Mouse (Mus musculus) kidney, adult 2 months (tissue): ENCODE results near the gene Isyna1. TPM values are rescaled to one million over a fixed set of nuclear protein-coding genes. Genes with fewer than 3 reads are reported as not detected.

Experiments used
- DNase-seq: peaks from one replicate; pipeline ENCODE4 v3.0.0; 2021
- H3K27ac ChIP-seq: fragments of 200-500 bp; 2 replicates; pipeline ENCODE4 v1.5.1; 2012; ENCODE audit warnings: low read depth, low read length, control low read depth, inconsistent platforms; ENCODE audit not compliant: insufficient read depth
- H3K27me3 ChIP-seq: fragments of 200-500 bp; replicated peaks from 2 replicates; pipeline ENCODE4 v1.6.1; 2012; ENCODE audit warnings: mild to moderate bottlenecking, moderate library complexity, low read length, inconsistent platforms; ENCODE audit not compliant: control insufficient read depth, insufficient read depth
- H3K36me3 ChIP-seq: fragments of 200-500 bp; 2 replicates; pipeline ENCODE4 v1.6.1; 2012; ENCODE audit warnings: mild to moderate bottlenecking, moderate library complexity, low read length, inconsistent platforms; ENCODE audit not compliant: control insufficient read depth, insufficient read depth
- H3K4me1 ChIP-seq: fragments of 200-500 bp; 2 replicates; pipeline ENCODE4 v1.6.1; 2011; ENCODE audit warnings: low read length; ENCODE audit not compliant: control insufficient read depth, insufficient read depth
- H3K4me3 ChIP-seq: fragments of 200-500 bp; 2 replicates; pipeline ENCODE4 v1.5.1; 2011; ENCODE audit warnings: mild to moderate bottlenecking, low read depth, low read length, control low read depth; ENCODE audit not compliant: insufficient read depth
- CTCF ChIP-seq: fragments of 200-500 bp; conservative IDR thresholded peaks from 2 replicates; pipeline ENCODE4 v1.5.1; 2011; ENCODE audit warnings: low read depth, mild to moderate bottlenecking, control low read depth, low read length, moderate library complexity, mixed read lengths; ENCODE audit not compliant: insufficient read depth, insufficient read length
- POLR2A ChIP-seq: fragments of 200-500 bp; IDR thresholded peaks from one replicate; pipeline ENCODE4 v1.6.1; 2011; ENCODE audit warnings: low read depth, low read length, control low read depth
- WGBS: fragments of 180-500 bp; shearing (Covaris S2); methylation state at CpG from one replicate; pipeline ENCODE4 v1.1.7; 2018; 5-methylcytosine and 5-hydroxymethylcytosine counted together
- polyA plus RNA-seq: library from polyadenylated mRNA; depleted of rRNA; stranded (reverse); fragments of >200 nt; gene quantifications from 2 replicates; pipeline ENCODE4 v1.2.3, GENCODE M21; 2012

Isyna1 gene
- polyA plus RNA-seq, 1 experiment, result 127 TPM

DNA sequence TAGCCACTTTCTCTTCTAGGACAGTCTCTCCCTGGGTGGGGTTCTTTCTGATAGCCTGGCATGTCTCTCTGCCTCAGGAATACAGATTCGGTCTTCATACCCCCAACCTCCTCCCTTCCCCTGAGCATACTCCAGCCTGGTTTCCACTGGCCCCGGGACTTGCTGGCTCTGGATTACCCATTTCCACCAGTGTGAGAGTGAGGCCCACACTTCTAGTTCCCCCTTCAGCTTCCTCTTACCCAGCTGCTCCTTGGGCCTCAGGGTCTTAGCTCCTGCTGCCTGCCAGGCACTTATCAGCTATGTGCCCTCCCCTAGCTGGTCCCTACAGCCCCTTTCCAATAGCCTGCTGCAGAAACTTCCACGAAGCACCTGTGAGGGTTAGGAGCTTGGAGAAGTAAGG lies 21.7 kb downstream of the Isyna1 start, which contains the start of gene Lrrc25:
TSS of gene Lrrc25 (plus strand) at position 262 of the 400 bp plus-strand sequence.
- no peak for DNase-seq
- TF ChIP-seq CTCF (no peak), POLR2A (no peak)
- Histone ChIP-seq H3K27ac (no peak within 1 kb of the TSS), H3K4me3 (no peak within 1 kb of the TSS), H3K36me3 (no peaks in the 10 kb centered on the region), H3K27me3 (no peaks in the 10 kb centered on the region), H3K4me1 (peaks cover 6% of the 10 kb centered on the region; the same call in 1 of the 2 replicates)
- 84% methylated on average over 3 of the region's 3 CpGs for WGBS

DNA sequence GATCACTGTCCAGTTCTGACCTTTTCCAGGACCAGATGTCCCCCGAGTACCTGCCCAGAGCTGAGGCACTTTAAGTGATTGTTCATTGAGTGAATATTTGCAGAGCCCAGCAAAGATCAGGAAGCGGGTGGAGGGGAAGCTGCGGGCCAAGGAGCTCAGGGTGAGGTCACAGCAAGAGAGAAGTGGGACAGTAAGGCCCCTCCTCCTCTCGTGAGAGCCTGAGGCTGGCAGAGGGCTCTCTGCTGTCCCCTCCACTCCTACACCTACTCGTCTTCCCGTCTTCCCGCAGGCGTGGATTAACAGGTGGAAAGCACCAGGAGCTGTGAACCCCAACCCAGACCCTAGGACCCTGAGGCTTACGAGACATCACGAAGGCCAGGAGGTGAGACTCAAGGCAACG lies 22.5 kb downstream of the Isyna1 start:
- no peaks in the 10 kb centered on the region for H3K27me3 ChIP-seq
- no peak overlapping the region for H3K4me3 ChIP-seq
- no peak overlapping the region for H3K27ac ChIP-seq
- H3K36me3 ChIP-seq, result no peaks in the 10 kb centered on the region
- DNase-seq, result no peak
- TF ChIP-seq CTCF (no peak), POLR2A (no peak)
- whole genome bisulfite sequencing, result 63% methylated on average over 11 of the region's 11 CpGs
- H3K4me1 ChIP-seq, result peaks cover 2% of the 10 kb centered on the region; the same call in 1 of the 2 replicates

DNA sequence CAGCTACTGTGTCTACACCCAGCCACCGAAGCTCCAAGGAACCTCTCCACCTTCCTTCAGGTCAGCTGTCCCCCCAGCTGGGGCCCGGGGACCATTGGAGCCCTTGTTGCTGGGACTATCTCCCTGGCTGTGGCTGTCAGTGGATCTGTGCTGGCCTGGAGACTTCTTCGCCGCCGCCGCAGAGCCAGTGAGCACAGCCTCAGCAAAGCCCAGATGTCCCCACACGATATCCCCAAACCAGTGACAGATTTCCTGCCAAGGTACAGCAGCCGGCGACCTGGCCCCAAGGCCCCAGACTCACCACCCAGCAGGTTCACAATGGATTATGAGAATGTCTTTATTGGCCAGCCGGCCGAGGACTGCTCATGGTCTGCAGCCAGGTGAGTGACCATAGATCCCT lies 23.8 kb downstream of the Isyna1 start:
- H3K4me3 ChIP-seq, result no peak overlapping the region
- H3K36me3 ChIP-seq, result no peaks in the 10 kb centered on the region
- no peak for DNase-seq
- no peaks in the 10 kb centered on the region for H3K27me3 ChIP-seq
- TF ChIP-seq POLR2A, result no peak
- no peak for TF ChIP-seq CTCF
- WGBS, result 87% methylated on average over 11 of the region's 11 CpGs
- H3K4me1 ChIP-seq, result no peaks in the 10 kb centered on the region
- H3K27ac ChIP-seq, result no peak overlapping the region

DNA sequence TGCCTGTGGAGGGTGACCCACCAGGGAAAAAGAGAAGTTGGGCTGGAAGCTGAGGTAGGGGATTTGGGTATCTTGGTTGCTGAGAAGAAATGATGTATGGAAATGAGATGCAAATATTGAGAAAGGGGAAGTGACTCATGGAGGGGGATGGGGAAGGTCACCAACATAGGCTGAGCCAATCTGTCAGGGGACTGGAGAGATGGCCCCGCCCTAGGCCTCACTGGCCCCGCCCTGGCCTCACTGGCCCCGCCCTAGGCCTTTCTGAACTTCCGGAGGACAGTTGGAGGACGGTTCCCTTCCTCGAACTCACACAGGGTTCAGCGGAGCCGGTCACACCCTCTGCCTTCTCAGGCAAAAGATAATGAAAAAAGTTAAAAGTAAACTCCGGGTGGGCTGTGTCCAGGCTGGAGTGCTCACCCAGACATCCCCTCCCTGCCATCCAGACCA lies 24.7 kb downstream of the Isyna1 start:
- WGBS, result 34% methylated on average over 9 of the region's 9 CpGs
- no peaks in the 10 kb centered on the region for H3K4me1 ChIP-seq
- no peaks in the 10 kb centered on the region for H3K36me3 ChIP-seq
- no peak overlapping the region for H3K4me3 ChIP-seq
- no peaks in the 10 kb centered on the region for H3K27me3 ChIP-seq
- no peak for TF ChIP-seq CTCF
- no peak for TF ChIP-seq POLR2A
- DNase-seq, result no peak
- no peak overlapping the region for H3K27ac ChIP-seq

DNA sequence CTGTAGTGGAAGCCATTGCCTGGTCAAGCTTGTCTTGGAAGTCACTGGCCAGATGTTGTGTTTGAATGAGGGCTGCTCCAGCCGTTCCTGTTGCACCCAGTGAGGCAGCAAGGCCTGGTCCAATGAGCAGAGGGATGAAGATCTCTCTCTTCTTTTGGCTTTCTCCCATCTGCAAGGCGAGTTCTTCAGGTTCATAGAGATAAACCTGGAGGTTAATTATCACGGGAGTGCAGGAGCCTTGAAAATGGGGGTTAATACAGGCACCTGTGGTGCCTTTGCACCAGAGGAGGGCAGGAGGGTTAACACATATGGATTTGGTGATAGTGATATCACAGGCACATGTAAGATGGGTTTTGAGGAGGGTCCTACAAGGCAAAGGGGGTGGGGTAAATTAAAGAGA lies 28.0 kb downstream of the Isyna1 start:
- TF ChIP-seq POLR2A (no peak), CTCF (no peak)
- Histone ChIP-seq H3K36me3 (no peaks in the 10 kb centered on the region), H3K27me3 (no peaks in the 10 kb centered on the region), H3K27ac (no peak overlapping the region), H3K4me3 (no peak overlapping the region), H3K4me1 (no peaks in the 10 kb centered on the region)
- DNase-seq, result no peak
- WGBS, result 61% methylated on average over 3 of the region's 3 CpGs

DNA sequence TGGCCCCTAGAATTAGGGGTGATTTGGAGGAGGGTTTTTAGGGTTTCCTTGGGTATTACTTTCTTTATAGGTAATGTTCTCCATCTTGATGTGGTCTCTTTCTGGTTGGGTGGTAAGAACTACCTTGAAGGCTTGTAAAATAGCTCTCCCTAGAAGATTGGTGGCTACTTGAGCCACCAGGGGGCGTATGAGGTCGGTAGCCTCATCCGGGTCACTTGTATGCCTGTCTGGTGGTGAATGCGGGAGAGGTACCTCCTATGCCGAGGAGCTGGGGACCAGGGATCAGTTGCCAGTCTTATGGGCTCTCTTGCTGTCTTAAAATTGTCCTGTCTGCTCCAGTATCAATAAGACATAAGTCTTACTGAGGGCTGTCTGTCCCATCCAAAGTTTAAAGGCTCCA lies 30.9 kb downstream of the Isyna1 start:
- Histone ChIP-seq H3K36me3 (no peaks in the 10 kb centered on the region), H3K27me3 (no peaks in the 10 kb centered on the region), H3K27ac (no peak overlapping the region), H3K4me3 (no peak overlapping the region), H3K4me1 (peaks cover 5% of the 10 kb centered on the region; the same call in 1 of the 2 replicates)
- peak; percentile 83 for DNase-seq
- TF ChIP-seq CTCF (peak; percentile 78), POLR2A (no peak)
- WGBS, result 4% methylated on average over 5 of the region's 5 CpGs

DNA sequence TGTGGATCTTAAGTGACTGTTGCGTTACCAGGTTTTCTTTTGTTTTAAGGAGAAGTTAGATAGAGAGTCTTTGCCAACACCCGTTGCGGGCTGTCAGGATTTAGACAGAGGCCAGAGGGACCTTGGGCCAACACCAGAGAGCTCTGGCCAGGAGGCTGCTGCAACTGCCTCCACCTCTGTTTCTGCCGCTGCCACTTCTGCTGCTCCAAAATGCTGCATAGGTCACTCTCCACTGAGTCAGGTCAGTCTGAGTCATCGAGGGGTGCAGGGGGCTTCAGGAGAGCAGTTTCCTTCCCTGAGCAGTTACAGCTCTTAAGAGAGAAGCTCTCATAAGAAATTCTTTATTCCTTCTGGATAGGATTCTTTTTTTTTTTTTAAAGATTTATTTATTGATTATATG lies 32.9 kb downstream of the Isyna1 start:
- no peak overlapping the region for H3K27ac ChIP-seq
- peaks cover 10% of the 10 kb centered on the region; the same call in 1 of the 2 replicates for H3K4me1 ChIP-seq
- TF ChIP-seq CTCF (no peak), POLR2A (no peak)
- 80% methylated on average over 5 of the region's 5 CpGs for WGBS
- no peaks in the 10 kb centered on the region for H3K36me3 ChIP-seq
- no peaks in the 10 kb centered on the region for H3K27me3 ChIP-seq
- H3K4me3 ChIP-seq, result no peak overlapping the region
- no peak for DNase-seq
